Mouse (Mus musculus): Measurements from ENCODE around the gene Pou2af1. TPM values are rescaled to one million over a fixed set of nuclear protein-coding genes. Genes with fewer than 3 reads are reported as not detected.

The Pou2af1 gene
- 10.1 and 11.0 TPM in 2 replicates for polyA plus RNA-seq (2012; rRNA removed)

DNA sequence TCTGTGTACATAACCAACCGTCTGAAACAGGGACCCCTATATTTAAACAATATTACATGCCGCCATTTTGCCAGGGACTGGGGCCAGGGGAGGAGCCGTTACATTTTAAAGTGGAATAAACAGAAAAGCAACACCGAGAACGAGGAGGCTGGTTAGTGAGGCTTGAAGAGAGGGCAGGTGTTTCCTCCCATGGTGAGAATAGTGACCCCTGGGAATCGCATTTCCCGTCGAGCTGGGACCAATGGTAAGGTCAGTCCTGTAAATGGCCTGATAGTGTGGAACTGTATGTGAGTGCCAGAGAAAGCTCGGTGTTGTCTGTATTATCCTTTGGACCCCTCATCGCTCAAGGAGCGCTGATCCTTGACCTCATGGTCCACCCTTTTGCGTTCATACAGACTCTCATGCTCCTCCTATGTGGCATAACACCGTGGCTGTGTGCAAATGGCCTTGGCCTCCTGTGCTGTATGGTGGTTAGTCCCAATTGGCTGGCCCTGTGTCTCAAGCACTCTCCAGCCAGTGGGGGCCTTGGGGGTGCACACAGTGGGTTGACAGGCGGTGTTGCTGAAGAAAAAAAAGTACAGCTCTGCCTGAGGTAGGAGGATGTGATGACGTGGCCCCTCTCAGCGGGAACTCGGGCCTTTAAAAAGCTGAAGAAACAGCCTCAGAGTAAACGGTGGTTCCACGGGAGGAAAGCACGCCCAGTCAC, at the start of gene Pou2af1:
TSS of gene Pou2af1 (plus strand) at position 686 of the 706 bp plus-strand sequence.
- 69% methylated on average over 20 of the region's 20 CpGs for WGBS
- no peak for DNase-seq
- H3K4me3 ChIP-seq (replicated peaks; ENCODE audit: extremely low read depth, low read depth, low read length): peak within 1 kb of the TSS; percentile 27
- no peaks in the 10 kb centered on the region for H3K4me1 ChIP-seq (ENCODE audit: control insufficient read depth, insufficient read depth, low read length)
- TF ChIP-seq CTCF (IDR thresholded peaks at IDR 0.05; ENCODE audit: insufficient read depth, low read length): no peak
- TF ChIP-seq POLR2A (IDR thresholded peaks at IDR 0.05; ENCODE audit: borderline replicate concordance, extremely low read depth, low read depth, low read length): no peak

GRCm38 (mm10) chr9:51163989-51164388, 49.5 kb upstream of the Pou2af1 start:
- H3K4me1 ChIP-seq (ENCODE audit: control insufficient read depth, insufficient read depth, low read length): no peaks in the 10 kb centered on the region
- H3K4me3 ChIP-seq (replicated peaks; ENCODE audit: extremely low read depth, low read depth, low read length): no peak overlapping the region
- no peak for DNase-seq
- 86% methylated on average over 5 of the region's 5 CpGs for WGBS
- TF ChIP-seq CTCF (IDR thresholded peaks at IDR 0.05; ENCODE audit: insufficient read depth, low read length): no peak
- no peak for TF ChIP-seq POLR2A (IDR thresholded peaks at IDR 0.05; ENCODE audit: borderline replicate concordance, extremely low read depth, low read depth, low read length)

DNA sequence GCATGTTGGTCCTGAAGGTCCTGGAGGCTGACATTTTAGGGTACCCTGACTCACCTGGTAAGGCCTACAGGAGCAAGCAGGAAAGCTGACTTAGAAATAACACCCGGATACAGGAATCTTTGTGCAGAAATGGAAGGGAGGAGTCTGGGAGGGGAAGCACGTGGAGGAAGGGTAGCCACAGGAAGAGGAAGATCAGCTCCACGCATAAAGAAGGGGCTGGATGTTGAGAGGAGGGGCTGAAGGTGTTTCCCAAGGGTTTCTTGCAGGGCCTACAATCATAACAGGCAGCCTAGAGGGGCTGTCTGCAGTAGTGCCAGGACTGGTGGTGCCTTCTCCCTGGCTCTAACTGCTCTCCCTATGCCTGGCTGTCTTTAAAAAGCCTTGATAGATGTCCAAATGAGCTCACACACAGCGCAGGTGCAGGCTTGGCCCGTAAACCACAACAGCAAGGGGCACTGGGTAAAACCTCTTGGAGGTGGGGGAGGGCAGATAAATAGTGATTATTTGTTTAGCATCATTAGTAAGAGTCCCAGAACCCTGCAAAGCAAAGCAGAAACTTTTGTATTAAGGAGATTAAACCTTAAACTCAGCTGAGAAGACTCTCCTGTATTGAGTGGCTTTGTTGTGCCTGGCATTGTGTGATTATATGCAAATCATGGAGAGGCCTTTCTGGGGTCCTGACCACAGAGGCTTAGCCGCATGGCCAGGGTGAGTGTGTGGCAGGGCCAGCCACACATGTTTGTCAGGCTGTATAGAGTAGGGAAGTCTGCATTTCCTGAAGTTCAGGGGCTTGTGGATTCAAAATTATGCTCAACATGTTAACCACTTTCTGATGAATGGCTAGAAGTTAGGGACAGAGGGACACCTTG, 48.0 kb upstream of the Pou2af1 start, which contains the start of gene Gm32742:
TSS of gene Gm32742 (minus strand) at position 206 of the 869 bp plus-strand sequence.
- Histone ChIP-seq H3K4me1 (ENCODE audit: control insufficient read depth, insufficient read depth, low read length) (no peaks in the 10 kb centered on the region), H3K4me3 (replicated peaks; ENCODE audit: extremely low read depth, low read depth, low read length) (no peak within 1 kb of the TSS)
- DNase-seq: no peak
- 30% methylated on average over 6 of the region's 6 CpGs for WGBS
- no peak for TF ChIP-seq CTCF (IDR thresholded peaks at IDR 0.05; ENCODE audit: insufficient read depth, low read length)
- TF ChIP-seq POLR2A (IDR thresholded peaks at IDR 0.05; ENCODE audit: borderline replicate concordance, extremely low read depth, low read depth, low read length): no peak

DNA sequence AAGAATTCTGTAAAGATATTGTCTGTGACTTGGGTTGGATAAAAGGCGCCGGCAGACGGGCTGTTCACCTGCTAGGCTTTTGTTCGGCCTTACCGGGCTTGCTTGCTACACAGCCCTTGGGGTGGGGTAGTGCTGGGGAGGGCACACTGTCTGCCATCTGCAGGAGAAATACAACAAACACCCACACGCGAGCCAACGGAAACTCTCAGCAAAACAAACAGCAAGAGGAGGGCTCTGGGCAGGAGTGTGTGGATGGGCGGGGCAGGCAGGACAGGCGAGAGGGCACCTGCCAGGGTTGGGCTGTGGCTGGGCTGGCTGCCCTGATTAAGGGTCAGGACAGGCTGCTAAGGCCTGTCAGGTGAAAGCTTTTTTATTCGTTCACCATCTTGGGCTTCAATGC, 45.6 kb upstream of the Pou2af1 start:
- TF ChIP-seq POLR2A (IDR thresholded peaks at IDR 0.05; ENCODE audit: borderline replicate concordance, extremely low read depth, low read depth, low read length): peak; percentile 30; the same call in 1 of the 2 replicates
- TF ChIP-seq CTCF (IDR thresholded peaks at IDR 0.05; ENCODE audit: insufficient read depth, low read length): no peak
- WGBS: 34% methylated on average over 11 of the region's 11 CpGs
- Histone ChIP-seq H3K4me3 (replicated peaks; ENCODE audit: extremely low read depth, low read depth, low read length) (no peak overlapping the region), H3K4me1 (ENCODE audit: control insufficient read depth, insufficient read depth, low read length) (no peaks in the 10 kb centered on the region)
- DNase-seq: peak; percentile 71

GRCm38 (mm10) chr9:51168698-51169097, 44.8 kb upstream of the Pou2af1 start:
- H3K4me3 ChIP-seq (replicated peaks; ENCODE audit: extremely low read depth, low read depth, low read length): no peak overlapping the region
- TF ChIP-seq POLR2A (IDR thresholded peaks at IDR 0.05; ENCODE audit: borderline replicate concordance, extremely low read depth, low read depth, low read length) (peak; percentile 17; the same call in 1 of the 2 replicates), CTCF (IDR thresholded peaks at IDR 0.05; ENCODE audit: insufficient read depth, low read length) (no peak)
- peak; percentile 38 for DNase-seq
- no peaks in the 10 kb centered on the region for H3K4me1 ChIP-seq (ENCODE audit: control insufficient read depth, insufficient read depth, low read length)
- WGBS: 69% methylated on average over 5 of the region's 5 CpGs

GRCm38 (mm10) chr9:51169133-51169532, 44.4 kb upstream of the Pou2af1 start:
- 63% methylated on average over 7 of the region's 7 CpGs for WGBS
- peak; percentile 41 for DNase-seq

GRCm38 (mm10) chr9:51170298-51170697, 43.2 kb upstream of the Pou2af1 start:
- no peak for DNase-seq
- Histone ChIP-seq H3K4me3 (replicated peaks; ENCODE audit: extremely low read depth, low read depth, low read length) (no peak overlapping the region), H3K4me1 (ENCODE audit: control insufficient read depth, insufficient read depth, low read length) (no peaks in the 10 kb centered on the region)
- TF ChIP-seq CTCF (IDR thresholded peaks at IDR 0.05; ENCODE audit: insufficient read depth, low read length) (no peak), POLR2A (IDR thresholded peaks at IDR 0.05; ENCODE audit: borderline replicate concordance, extremely low read depth, low read depth, low read length) (no peak)
- WGBS: 60% methylated on average over 6 of the region's 6 CpGs

More at GRCm38 (mm10) chr9:51169133-51169532, 44.4 kb upstream of the Pou2af1 start:
- Histone ChIP-seq H3K4me3 (replicated peaks; ENCODE audit: extremely low read depth, low read depth, low read length) (no peak overlapping the region), H3K4me1 (ENCODE audit: control insufficient read depth, insufficient read depth, low read length) (no peaks in the 10 kb centered on the region)
- TF ChIP-seq POLR2A (IDR thresholded peaks at IDR 0.05; ENCODE audit: borderline replicate concordance, extremely low read depth, low read depth, low read length) (no peak), CTCF (IDR thresholded peaks at IDR 0.05; ENCODE audit: insufficient read depth, low read length) (no peak)

GRCm38 (mm10) chr9:51174890-51175464, 38.5 kb upstream of the Pou2af1 start:
- DNase-seq: no peak
- no peak for TF ChIP-seq CTCF (IDR thresholded peaks at IDR 0.05; ENCODE audit: insufficient read depth, low read length)
- no peak for TF ChIP-seq POLR2A (IDR thresholded peaks at IDR 0.05; ENCODE audit: borderline replicate concordance, extremely low read depth, low read depth, low read length)
- WGBS: 28% methylated on average over 8 of the region's 8 CpGs
- Histone ChIP-seq H3K4me1 (ENCODE audit: control insufficient read depth, insufficient read depth, low read length) (no peaks in the 10 kb centered on the region), H3K4me3 (replicated peaks; ENCODE audit: extremely low read depth, low read depth, low read length) (no peak overlapping the region)

- H3K4me3 ChIP-seq (replicated peaks; ENCODE audit: extremely low read depth, low read depth, low read length): no peak overlapping the region
- no peaks in the 10 kb centered on the region for H3K4me1 ChIP-seq (ENCODE audit: control insufficient read depth, insufficient read depth, low read length)
- 88% methylated on average over 1 of the region's 1 CpGs for WGBS
- TF ChIP-seq CTCF (IDR thresholded peaks at IDR 0.05; ENCODE audit: insufficient read depth, low read length) (no peak), POLR2A (IDR thresholded peaks at IDR 0.05; ENCODE audit: borderline replicate concordance, extremely low read depth, low read depth, low read length) (no peak)
- no peak for DNase-seq
These were observed 37.8 kb upstream of the Pou2af1 start for GRCm38 (mm10) chr9:51175722-51176121.
